Mouse (Mus musculus): ENCODE data around the gene Osr1.

Gene Osr1

DNA sequence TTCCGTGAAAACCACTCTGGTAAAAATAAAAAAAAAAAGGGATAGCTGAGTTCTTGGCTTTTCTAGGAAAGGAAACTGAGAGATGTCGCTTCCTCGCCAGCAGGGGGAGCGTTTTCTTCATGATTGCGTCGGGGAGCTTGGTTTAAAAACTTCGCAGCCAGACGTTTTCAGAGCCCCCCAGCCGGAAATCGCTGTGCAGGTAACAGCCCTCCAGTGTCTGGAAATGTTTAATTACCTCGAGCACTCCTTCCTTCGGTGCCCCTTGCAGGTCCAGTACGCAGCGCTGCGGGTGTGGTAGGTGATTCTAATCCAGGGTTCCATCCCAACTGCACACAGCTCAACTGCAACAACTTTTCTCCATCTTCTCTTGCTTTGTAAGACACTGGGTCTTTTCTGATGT, at the start of gene Osr1:
Gene Osr1, plus strand, starts transcription at position 146 of the 400 bp plus-strand sequence.
- peak; percentile 13 for DNase-seq

DNA sequence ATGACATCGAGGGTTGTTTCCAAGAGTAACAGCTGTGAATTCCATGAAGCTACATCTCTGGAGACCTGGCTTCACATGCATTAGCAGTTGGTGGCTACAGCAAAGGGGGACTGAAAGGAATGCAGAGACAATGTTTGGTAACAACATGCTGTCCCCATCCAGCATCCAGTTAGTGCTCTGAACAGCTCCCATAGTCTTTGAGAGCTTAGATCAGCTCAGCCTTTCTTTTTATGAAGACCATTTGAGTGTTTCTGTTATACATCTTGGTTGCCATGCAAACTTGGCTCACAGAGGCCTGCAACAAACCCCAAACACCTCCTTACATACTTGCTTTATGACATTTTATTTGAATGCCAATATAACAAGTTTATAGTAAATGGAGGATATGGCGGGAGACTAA, 19.6 kb upstream of the Osr1 start:
- DNase-seq, result no peak

DNA sequence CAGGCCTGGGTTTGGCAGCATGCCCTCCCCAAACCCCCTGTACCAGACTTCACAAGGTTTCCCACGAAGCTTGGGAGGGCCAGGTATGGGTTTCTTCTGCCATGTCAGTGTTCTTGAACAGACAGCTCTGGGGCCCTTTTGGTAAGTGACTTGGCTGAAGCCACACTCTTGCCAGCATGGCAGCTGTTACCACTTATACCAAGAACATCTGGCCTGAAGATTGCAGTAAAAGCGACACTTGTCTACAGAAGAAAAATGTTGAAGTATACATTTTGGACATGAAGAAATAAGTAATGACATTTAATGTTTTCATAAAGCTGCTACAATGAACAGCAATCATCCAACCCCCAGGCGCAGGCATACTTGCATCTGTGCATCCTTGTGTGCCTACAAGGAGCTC, 5.0 kb upstream of the Osr1 start:
- no peak for DNase-seq

DNA sequence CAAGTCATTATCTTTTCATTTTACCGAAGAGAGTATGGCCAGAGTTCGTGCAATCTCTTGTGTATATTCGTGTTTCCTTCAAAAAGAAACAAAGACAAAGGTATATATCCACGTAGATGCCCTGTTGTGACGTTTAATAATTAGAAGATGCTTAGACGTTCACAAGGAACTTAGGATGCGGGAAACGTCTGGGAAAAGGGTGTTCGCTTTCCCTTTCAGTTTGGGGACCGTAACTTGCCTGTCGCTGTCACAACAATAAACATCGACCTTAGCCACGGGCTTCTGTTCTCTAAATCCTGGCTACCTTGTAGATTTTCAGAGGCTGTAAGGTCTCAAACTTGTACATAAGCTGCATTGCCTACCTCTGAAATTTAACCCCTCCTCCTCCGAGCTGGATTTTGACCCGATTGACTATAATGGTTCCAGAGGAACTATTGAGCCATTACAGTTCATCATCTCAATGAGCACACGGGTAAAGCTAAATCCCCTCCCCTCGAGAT, 630 bp downstream of the Osr1 start:
- no peak for DNase-seq

DNA sequence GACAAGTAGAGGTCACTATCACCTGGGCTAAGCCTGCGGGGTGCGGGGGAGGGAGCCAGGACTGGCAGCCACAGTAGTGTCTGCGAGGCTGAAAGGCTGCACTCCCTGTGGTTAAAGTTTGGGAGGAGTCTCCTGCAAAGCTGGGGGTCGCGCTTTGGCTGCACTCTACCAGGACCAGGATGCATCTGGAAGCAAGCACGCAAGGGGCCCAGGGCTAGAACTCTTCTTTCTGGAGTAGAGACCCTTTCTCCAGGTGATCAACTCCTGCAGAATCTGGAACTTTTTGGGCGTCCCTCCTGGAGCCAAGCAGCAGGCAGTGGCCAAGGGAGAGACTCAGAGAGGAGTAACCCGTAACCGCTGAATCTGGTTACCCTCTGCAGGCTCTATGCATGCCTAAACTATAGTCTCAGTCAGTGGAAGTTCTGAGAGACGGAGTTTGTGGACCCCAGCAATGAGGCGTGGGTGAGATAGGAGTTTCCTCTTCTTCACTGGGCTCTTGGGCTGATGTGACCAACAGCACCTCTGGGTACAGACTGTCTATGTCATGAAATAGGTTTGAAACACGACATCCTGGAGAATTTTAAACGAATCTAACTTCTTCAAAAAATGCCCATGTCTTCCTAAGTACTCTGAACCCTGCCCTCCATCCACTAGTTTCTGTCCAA, 1.5 kb downstream of the Osr1 start:
- no peak for DNase-seq

DNA sequence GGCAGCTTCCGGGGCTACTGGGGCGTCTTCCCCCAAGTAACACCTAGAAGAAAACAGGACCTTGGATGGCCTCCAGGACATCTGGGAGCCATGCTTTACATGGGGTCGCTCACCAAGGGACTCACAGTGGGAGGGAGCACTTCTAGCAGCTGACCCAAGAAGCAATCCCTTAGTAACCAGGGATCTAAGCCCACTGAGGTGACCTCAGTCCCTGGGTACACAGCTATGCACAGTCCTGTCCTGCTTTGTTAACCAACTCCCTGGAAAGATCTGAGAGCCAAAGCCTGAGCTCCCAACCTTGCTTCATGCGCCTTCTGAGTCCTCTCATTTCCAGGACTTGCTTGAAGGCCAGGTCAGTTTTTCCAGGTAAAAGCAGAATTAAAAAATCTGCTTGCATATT, 2.1 kb downstream of the Osr1 start:
- no peak for DNase-seq

DNA sequence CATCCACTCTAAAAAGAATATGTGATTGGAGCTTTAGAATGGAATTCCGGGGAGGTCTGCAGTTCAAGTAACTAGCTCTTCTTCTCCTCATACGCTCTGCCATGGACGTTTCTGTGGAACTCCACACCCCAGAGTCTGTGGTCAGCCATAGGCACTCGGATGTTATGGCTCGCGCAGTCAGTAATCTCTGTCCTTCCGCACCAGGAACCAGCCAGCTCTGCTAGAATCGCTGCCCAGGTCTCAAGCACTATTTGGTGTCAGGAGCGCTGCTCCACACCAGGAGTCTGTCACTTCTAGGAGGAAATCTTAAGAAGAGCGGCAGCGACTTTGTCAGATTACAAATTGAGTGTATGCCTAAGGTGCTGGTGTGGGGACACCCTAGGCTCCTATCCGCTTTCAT, 3.8 kb downstream of the Osr1 start:
- DNase-seq, result no peak

DNA sequence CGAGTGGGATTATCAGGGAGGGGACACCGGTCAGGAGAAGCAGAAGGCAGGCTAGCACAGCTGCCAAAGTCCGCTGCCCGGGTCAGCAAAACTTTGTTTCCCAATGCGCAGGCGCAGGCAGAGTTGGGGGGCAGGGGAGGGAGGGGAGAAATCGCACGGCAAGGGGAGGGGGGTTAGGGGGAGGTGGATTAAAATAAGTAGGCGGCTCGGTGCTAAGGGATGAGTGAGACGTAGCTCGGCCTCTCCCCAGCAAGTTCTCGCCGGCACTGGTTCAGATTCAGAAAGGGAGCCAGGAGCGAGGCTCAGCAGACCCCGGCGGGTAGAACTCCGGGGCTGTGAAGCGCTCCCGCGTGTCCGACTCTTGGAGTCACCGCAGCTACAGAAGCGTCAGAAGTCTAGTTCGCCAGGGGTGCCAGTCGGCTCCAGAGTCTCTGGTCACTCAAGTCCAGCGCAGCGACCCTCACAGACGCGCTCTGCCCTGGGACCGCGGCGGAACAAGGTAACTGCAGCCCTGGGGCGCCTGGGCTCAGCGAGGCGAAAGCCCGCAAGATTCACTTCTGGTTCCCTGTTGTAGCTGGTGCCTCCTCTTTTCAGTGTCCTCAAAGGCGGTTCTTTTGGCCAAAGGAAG, 4.4 kb downstream of the Osr1 start:
- no peak for DNase-seq

DNA sequence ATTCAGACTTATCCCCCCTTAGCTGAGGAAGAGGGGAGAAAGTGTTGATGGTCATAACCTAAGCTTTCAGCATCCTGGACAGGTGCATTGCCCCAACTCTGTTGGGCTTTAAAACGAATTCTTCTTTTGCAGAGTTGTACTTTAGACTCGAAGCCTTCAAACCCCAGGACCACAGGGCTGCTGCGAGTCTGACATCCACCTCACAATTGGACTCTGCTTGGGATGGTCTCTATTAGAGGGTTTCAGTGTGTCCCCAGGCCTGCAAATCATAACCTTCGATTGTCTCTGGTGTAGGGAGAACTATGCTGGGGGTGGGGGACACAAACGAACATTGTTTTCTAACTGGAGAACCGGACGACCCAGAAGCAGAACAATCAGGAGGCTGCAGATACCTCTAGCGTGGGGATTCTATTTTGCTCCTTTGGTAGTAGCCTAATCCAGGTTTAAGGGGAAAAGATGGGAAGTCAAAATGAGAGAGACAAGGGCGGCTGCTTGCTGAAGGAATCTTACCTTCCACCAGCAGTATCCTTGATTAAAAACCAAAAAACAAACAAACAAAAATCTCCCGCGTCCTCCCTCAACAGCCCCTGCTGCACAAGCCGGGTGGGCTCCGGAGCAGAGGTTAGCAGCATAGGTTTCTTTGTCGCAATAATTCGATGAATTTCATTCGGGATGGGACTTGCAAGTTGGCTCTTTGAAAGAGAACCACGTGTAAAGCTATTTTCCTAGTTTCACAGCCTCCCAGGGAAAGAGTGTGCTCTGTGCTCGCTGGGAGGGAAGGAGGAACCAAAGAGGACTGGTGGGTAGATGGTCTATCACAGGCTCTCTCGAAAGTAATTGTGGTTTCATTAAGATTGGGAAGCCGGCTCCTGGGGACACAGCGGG, 5.5 kb downstream of the Osr1 start:
- DNase-seq, result no peak

DNA sequence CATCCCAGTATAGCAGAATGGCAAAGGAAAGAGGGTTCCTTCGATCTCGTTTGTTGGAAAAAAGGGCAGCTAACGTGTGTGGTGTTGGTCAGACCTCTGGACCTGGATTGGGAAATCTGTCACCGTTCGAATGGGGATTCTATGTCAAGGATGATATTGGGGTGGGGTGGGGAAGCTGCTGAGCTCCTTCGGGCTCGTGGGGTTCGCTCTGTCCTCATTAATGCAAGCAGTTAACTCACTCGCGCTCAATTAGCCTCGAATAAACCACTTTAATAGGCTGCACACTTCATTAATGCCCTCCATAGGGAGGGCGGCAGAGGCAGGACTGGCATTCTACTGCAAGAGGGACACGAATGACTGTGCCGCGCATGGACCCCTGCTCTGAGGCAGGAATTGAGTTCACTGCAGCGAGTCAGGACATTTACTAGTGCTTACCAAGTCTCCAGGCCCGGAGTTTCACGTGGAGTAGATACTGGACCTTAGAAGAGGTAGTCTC, 6.2 kb downstream of the Osr1 start:
- no peak for DNase-seq

DNA sequence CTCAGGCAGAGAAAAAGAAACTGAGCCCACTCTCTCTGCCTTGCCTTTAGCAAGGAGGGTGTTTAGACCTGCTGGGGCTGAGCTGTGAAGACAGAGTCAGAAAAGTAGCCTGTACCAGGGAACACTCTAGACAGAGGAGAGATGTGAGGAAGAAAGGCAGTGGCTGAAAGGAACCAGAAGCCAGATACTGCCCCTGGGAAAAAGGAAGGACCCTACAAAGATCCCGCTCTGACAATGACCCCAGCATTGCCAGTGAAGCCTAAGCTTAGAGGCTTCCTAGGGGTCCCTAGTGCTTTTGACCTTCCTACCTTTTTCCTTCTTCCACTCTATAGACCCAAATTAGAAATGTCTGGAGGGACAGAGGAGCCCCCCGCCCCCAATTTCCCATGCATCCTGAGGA, 7.7 kb downstream of the Osr1 start:
- DNase-seq, result no peak

DNA sequence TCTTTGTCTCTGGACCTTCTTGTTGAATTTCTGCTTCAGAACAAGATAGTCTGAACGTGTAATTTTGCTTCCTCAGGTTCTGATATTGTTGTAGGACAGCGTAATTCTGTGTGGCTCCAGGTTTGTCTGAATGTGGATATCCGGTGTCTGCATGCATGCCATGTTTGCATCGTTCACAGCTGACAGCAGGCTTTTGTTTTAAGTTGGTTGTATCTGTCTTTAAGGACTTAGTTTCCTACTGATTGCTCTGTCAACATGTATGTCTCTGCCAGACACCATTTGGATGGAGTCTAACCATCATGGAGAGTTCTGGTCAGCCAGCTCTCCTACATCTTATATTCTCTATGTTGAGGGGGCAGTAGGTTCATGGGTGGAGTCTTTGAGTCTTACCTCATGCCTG, 8.7 kb downstream of the Osr1 start:
- no peak for DNase-seq

DNA sequence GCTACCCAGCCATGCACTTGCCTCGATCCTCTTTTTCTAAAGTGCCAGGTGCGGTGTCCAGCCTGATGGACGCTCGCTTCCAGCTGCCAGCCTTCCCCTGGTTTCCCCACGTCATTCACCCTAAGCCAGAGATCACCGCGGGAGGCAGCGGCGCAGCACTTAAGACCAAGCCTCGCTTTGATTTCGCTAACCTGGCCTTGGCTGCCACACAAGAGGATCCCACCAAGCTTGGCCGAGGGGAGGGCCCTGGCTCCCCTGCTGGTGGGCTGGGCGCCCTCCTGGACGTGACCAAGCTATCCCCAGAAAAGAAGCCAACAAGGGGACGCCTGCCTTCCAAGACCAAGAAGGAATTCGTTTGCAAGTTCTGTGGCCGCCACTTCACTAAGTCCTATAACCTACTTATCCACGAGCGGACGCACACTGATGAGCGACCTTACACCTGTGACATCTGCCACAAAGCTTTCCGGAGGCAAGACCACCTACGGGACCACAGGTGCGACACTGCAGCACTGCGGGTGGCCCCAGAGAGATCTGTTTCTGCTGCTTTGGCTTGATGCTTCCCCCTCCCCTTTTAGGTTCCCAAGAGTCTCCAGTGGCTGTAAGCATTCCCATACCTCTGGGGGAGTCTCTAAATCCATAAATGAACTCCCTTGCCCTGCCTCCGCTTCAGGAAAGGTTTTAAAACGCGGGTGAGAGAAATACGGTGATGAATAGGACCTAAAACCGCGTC, 9.6 kb downstream of the Osr1 start:
- no peak for DNase-seq

DNA sequence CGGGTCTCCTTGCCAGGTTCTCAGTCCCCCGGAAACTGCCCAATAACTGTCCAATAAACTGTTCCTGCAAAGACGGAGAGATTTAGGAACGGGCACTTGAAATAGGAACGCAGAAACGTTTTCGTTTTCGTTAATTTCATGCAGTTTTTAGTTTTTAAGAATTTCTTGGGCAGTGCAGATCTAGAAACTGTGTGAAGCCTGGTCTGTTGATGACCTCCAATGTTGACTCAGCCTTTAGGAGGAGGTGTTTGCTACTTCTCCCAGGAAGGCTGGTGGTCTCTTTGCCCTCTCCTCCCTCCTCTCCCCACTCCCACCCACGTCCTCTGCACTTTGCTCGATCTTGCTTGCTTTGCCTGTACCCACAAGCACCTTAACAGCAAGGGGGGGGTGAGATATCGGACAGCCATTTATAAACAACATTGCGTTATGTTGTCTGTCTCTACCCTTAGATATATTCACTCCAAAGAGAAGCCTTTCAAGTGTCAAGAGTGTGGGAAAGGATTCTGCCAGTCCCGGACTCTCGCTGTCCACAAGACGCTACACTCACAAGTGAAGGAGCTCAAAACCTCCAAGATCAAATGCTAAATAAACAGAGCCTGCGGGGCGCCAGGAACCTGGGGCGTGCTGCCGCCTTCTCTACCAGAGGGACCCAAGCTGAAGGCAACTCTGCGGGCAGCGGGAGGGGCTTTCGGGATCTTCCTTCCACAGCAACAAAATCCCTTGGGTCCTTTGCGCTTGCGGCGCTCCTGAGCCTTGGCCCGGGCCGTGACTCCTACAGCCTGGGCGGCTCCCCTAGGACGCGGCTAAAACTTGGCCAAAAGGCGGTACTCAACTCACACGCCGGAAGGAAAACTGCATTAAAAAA, 10.4 kb downstream of the Osr1 start:
- DNase-seq, result no peak

DNA sequence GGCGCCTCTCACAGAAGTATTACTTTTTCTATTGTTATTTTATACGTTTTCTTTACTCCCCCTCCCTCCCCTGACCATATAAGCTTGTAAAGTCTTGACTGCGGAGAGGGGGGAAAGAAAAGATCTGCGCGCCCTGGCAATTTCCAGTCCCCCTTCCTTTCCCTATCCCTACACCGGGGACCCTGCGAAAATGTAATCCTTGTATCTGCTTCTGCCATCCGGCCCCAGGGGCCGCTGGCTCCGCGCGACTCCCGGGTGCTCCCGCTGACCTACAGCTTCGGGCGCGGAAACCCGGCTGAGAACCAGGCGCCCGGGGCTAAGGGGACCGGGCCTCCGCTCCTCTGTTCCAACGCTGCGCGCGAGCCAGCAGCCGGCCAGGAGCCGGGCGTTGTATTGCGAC, 11.1 kb downstream of the Osr1 start:
- no peak for DNase-seq

DNA sequence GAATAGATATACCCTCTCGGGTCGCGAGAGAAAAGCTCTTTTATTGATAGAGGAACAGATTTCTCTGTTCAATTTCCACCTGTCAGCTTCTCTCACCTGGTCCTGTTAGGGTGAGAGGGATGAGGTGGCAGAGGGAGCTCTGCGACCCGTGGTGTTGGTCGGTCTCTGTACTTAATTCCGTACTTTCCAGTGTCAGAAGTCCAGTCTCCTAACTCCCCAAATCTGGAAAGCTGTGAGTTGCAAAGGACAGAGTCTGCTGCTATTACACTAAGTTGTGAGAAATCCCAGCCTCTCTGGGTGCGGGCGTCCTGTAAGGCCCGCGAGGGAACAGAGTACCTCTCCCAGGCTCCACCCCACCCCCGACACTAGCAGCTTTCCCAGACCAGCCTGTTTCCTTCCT, 11.6 kb downstream of the Osr1 start:
- DNase-seq, result no peak

DNA sequence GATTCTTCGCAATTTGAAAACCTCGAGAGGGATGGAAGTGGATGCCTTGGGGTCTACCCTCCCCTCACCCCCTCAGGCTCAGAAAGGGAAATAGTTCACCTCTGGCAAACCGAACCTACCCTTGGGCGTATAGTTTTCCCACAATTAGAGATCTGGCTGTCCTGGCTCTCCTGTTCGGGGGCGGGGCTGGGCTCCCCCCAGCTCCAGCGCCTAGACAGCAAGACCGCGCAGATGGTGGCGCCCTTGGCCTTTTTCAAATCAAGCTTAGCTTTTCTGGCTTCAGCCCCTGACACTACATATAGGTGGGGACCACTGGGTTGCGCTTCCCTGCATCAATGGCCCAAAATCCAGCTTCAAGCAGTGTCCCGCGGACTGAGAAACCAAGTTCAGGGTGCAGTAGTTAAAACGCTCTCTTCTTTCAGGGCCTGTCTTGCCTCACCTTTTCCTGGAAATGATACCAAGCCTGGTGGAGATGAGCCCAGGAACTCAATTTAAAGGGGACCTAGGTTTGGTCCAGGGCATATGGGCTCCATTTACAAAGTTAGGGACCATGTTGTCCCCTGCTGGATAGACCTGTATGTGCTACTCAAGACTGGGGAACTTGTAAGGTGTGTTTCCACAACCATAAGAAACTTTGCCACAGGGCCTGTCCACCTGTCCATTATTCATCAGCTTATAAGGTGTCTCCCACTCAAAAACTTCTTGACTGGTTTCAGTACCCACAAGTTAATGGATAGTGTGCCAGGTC, 12.5 kb downstream of the Osr1 start:
- no peak for DNase-seq

DNA sequence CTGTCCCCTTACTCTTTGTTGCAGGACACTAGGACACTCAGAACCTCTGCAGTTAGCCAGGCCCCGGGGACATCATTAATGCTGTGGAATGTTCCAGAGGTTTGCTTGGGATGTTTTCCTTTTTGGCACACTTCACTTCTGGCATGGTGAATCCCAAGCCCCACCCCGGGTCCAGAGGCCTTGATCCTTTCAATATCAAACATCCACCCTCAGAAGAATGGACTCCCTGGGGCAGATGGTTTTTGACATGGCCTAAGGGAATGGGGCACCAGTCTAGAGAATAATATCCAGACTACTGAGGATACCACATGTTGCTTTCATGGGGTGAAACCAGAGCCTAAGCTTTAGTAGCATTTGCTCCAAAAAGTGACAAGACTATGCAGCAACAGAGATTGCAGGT, 13.5 kb downstream of the Osr1 start:
- DNase-seq, result no peak

DNA sequence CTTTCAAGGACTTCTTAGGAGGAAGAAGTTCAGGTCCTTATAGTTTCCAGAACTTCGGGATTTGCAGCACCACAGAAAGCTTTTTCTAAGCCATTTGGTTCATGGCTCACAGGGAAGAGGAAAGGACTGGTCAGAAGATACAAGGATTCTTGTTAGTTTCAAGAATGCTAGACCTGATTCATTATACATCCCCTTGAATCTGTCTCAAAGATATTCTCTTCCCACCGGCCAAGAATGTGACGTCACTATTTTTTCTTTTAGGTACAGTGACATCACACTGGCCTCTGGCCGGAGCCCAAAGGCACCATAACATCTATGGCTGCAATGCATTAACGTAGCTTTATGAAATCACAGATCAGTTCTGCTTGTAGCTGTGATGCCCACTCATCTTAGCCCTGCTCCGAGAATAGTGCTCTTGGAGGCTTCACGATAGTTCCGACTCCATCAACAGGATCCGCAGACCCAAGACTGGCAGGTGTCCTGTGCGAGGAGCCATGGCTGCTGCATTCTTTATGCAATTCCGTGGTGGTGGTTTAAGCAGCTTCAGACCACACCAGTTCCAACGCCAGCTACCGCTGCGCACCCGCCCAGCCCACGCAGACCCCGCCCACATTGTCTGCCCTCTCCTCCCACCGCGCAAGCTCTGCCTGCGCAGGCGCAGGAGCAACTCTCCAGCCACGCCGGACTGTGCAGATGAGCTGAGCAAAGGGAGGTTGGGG, 14.6 kb downstream of the Osr1 start:
- DNase-seq, result no peak

DNA sequence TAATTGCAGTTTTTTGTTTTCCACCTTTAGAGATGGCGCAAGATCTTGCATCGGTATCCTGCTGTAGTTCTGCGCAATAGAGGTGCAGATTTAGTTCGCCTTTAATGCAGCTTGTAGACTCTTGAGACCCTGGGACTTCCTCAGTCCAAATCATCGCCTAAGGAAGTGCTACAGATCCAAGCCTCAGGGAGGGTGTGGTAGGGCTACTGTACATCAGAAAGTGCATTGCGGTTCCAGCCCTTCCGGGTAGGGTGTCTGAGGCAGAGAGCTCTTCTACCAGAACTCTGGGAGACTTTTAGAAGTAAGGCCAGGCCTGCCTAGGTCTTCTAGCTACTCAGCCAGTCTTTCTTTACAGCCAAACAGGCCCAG, 15.2 kb downstream of the Osr1 start:
- DNase-seq, result no peak

DNA sequence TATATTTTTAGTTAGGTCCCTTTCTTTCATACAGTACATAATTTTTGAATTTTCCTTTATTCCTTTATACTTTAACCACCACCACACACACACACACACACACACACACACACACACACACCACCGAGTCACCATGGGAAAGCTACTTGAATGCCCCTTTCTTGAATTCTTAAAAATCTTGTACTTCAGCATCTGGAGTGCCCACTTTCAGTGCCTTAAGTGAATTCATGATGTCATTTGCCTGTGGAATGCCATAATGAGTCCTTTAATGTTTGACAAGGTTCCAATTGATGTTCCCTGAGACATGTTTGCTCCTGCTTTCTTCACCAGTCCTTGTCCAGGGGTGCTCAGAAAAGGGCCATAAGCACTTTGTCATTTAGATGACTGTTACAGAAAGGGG, 17.8 kb downstream of the Osr1 start:
- no peak for DNase-seq
